Mouse (Mus musculus) fibroblast of lung, adult 2 months (primary cell): ENCODE measurements at regions not wholly inside any gene's neighbourhood (a gene's known extent, or its start where the extent isn't known, plus 50 kb on each side); places are given as distances from the start of the nearest gene placed in this dataset.
"Not testable (repeated sequence)": the region's sequence is repeated elsewhere in the genome, so short reads cannot be mapped to it uniquely, and the experiment has no call there.

Experiments
- DNase-seq: peaks from one replicate; pipeline ENCODE4 v3.0.0-alpha.2; 2011; ENCODE audit warnings: low read depth

DNA sequence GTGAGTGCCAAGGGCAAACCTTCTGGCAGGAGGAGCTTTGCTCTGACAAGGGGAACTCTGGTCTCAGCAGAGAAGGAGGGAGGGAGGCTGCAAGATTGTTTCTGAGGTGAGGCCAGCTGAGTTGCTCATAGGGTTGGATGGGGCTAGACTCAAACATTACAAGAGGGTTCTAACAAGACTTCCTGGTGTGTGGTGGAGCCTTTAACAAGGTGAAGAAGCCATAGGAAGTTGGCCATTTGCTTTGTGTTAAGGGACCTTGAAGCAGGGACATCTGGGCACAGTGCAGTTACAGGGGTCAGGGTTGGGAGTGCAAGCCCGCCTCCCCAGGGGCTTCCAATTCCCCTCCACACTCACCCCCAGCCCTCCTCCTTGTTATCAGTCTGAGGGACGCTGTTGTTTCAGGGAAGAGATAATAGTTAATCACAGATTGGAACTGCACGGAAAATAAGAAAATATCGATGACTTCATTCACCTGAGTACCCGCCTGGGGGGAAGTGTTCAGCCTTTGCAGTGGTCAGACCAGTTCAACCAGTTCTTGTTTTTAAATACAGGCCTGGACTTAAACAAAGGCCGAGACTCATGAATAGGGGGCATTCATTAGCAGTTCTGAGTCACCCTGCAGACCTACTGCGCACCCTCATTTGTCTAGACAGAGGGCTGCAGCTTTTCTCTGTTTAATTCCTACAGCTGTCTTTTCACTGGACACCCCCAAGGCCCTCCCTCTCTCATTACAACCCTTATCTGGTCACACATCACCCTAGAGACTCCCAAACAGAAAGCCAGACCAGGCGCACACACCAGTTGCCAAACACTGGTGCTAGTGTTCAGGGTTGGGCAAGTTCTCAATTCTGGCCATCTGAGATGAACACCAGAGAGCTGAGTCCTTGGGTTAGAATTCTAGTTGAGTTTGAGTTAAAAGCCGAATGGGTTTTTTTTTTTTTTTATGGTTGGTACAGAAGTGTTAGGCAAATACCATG is 139.5 kb downstream of the Bcl2l11 start:
- DNase-seq: no peak

DNA sequence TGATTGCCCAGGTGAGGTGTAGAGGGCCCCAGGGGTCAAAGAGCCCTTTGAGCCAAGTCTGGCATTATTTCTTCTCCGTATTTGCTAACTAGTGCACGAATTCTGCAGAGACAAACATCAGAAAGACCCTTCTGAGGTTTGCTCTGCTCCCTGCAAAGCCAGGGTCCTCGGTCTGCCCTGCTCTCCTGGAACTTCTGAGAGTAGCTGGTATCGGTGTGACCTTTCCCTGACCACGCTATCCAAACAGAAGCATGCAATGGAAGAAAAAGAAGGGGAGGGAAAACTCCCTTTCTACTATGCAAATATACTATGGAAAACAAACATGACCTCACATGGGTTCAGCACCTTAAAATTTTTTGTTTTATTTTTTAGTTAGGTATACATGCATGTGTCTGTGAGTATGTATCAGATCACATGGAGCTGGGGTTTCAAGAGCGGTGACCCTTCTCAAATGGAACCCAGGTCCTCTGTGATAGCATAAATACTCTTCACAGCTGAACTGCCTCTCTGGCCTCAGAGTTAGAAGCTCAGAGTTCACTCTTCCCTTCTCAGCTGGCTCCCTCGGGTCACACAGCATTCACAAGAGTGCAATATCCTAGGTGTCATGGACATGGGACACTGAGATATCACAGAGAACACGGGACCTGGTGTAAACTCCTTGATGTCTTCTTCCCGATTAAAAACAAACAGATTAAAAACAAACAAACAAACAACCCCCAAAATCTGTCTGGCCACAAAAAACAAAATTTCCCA is 144.7 kb downstream of the Bcl2l11 start:
- DNase-seq: no peak

DNA sequence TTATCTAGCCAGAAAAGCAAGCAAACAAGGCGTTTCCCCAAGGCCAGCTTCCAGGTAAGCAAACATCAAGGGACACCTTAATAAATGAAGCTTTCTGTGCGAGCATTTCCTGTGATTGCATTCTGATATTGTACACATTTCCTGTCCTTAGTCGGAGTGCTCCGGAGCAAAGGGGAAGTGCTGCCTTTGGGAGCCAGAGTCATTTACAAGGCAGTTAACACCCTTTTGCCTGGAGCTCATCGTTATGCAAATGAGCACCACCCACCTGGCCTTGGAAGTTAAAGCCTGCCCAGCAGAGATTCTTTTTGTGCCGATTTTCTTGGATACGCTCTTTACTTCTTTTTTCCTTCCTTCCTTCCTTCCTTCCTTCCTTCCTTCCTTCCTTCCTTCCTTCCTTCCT is 147.0 kb downstream of the Bcl2l11 start:
- no peak for DNase-seq

DNA sequence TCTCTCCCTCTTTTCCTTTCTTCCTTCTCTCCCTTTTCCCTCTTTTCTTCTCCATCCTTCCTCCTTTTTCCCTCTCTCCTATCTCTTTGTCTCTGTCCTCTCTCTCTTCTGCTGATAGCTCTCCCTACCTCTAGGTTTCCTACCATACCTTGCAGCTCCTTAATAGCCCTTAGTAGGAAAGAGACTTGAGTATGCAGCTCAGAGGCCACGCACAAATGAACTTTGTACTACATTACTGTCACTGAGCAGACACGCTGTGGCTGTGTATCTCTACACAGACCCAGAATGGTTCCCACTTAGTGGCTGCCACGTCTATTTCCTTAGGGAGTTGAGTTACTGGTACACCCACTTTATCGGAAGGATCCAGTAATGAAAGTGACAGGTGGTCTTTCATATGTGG is 147.5 kb downstream of the Bcl2l11 start:
- no peak for DNase-seq

DNA sequence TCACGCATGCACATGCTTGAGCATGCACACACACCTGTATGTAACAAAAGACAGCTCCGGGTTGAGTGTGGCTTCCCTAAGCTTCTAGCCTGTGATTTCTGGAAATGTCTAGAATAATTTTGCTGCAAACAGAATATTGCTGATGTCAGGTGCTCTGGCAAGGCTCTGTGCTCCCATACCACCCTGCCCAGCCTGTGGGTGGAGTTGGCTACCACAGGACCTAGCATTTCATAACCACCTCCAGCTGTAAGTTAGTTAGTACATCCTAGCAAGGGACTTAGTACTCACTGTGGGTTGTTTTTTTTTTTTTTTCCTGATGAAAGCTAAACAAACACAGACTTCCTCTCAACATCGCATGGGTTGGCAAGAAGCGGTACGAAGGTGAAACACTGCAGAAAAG is 150.5 kb downstream of the Bcl2l11 start:
- DNase-seq: peak; percentile 46

DNA sequence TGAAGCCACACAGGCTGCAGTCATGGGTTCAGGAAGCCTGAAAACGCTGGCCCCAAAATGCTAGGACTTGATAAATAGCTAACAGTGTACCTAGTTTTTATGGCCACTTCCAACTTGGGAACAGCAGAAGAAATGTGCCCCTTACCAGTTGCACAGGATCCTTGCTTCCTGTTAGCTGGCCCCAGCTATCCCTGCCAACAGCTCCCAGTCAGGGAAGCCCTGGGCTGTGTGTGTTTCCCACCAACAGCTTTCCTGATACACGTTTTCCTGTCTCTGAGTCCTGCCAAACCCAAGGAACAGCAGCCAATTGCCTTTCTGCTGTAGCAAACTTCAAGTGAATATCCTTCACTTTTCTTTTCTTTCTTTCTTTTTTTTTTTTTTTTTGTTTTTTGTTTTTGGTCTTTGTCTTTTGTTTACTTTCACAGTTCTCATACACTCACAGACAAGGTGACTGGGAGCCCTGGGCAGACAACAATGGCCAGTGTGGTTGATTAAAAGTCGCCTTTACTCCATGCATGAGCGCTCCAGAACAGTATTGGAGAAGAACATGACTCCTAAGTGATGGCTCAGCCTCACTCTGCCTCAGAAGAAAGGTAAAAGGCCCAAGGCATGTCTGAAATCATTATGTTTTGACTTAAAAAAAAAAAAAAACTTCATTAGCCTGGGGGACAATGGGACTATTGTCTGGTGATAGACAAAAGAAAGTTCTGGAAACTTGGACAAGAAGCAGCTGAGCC is 151.7 kb downstream of the Bcl2l11 start:
- no peak for DNase-seq

DNA sequence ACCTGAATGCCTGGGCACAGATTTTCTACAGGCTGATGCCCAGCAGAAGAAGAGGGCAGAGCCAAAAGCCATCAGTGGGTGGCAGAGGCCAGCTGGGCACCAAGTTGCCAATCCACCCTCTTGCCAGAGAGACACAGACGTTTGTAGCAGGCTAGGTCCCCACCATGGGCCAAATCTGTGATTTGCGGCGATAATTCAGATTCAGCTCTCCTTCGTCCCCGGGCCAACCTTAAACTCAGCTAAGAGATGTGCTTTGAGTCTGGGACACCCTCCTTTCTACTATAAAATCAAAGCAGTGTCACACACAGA is 152.2 kb downstream of the Bcl2l11 start:
- no peak for DNase-seq

DNA sequence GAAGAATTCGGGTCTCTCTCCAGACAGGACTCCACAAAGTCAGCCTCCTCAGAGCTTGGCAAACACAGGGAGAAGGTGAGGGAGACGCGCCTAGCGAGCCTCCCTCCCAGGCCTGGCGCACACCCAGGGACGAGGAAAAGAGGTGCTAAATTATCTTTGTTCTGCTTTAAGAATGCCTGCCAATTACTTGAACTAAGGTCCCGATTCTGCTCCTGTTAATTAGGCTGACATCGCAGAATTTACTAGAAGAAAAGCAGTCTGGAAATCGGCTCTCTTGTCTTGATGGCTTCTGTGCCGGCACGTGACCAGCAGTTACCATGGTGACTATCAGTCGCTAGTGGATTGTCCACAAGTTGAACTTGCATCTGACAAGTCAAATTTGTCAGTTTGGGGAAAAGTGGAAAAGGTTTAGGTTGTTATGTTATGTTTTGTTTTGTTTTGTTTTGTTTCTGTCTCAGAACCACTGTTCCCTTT is 152.8 kb downstream of the Bcl2l11 start:
- no peak for DNase-seq

DNA sequence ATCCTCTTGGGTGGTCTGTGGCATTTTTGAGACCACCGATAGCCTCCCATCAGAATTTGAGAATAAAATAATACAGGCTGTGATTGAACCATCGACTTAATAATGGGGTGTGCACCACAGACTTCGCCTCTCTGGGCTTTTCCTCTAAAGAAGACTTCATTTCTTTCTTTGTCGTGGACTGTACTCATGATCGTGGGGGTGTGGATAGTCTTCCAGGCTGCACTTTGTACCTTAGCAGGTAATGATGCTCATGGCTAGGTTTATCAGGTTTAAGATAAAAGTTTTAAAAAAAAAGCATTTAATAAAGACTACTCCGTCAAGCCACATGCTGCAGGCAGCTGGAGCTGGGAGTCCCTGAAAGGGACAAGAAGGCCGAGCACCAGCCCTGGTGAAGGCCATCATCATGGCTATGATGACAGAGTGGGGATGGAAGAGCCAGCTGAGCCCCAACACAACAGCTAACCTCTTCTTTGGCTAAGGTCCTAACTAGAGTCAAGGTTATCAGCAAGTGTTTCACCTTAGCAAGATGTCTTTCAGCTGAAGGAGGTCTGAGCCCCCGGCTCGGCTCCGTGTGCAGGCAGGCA is 153.4 kb downstream of the Bcl2l11 start:
- DNase-seq: no peak

DNA sequence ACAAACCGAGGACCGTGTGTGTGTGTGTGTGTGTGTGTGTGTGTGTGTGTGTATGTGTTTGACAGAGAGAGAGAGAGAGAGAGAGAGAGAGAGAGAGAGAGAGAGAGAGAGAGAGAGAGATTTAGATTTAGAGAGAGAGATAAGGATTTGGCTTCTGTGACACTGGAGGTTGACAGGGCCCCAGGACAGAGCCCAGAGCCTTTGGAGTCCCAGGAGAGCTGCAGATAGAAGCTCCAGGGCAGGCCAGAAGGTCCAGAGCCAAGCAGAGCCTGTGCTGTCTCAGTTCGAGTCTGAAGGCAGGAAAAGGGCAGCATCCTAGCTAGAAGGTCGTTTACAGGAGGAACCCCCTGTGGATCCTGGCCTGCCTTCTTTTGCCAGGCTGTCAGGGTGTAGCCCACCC is 156.8 kb downstream of the Bcl2l11 start:
- no peak for DNase-seq

DNA sequence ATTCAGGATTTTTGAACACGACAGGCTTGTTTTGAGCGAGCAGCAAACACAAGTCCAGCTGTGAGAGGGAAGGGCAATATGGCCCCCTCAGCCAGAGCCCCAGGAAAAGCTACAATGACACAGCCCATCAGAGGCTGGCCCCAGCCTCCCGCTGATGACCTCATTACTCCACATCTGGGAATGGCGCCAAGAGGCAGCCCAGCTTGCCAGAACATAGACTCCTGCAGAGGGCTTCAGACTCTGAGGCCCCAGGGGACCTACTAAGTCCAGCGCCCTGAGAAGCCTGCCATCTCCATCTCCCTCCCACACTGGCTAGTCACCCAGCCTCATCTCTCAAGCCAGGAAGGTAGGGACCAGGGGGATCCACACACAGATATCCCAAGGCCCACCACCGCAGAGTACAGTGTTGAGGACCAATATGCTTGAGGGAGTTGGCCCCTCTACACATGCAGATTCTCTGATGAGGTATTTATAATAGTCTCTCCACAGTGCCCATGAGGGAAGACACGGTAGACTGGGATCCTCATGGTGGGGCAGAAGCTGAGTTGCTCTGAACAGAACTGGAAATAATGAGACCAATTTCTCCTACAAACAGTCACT is 159.1 kb downstream of the Bcl2l11 start:
- DNase-seq: peak; percentile 64

DNA sequence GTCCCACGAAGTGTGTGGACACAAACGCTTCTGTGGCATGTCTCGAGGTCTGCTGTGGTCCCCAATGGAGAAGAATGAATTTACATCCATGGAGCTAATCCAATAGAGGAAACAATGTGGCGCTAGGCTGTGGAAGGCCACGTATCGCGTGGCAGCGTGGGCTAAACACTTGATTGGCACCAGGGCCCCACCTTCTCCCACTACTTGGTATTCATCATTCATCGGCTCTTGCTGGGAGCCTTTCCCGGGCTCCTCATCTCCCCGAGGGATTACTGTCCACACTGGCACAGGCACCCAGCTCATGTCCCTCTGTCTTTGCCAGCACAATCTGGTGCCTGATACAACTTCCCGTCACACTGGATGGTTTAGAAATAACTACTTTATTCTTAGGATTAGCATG is 159.6 kb downstream of the Bcl2l11 start:
- DNase-seq: no peak

DNA sequence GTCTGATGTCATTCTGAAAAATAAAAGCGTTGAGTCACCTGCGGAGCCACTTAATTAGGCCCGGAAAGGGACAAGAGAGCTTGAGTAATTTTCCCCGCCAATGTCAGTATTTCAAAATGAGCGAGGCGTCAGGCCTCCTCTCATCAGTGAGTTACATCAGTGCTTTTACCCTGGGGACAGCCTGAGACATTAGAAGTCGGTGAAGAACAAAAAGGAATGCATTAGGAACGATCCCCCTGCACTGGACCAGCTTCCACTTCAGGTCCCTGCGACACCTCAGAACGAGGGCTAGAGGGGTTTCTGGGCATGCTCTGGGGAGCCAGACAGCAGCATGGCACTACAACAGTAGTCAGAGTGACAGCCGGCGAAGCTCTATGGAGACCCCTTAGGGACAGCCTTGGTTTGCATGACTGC is 162.3 kb downstream of the Bcl2l11 start:
- DNase-seq: no peak

DNA sequence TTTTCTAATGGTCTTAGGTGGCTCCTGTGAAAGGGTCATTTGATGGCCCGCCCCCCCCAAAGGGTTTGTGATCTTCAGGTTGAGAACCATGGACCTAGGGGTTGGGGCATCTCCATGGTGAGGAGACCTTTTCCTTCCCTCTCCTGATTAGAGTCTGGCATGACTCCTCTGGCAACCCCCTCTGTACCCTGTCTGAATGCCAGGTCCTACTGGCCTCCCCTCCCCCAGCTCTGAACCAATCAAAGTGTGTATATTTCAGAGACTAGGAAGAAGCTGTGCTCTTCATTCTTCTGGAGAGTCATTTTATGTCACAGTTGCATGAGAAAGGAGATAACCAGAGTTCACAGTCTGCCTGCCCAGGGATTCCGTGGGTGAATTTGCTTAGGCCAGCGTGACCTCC is 164.8 kb downstream of the Bcl2l11 start:
- DNase-seq: no peak

DNA sequence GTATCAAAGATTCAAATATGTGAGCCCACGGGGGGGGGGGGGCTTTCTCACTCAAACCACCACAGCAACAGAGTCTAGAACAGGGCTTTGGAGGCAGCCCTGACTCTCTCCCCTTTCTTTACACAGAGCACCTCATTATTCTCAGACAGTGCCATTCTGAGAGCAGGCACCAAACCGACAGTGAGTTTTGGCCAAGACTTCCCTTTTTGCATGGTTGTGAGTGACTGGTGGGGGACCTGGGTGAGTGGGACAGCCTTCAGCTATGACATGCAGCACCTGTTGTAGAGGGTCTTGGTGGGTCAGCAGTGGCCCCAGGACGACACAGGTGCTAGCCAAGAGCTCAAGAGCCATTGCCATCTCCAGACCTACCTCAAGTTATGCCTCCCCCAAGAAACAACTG is 168.8 kb downstream of the Bcl2l11 start:
- no peak for DNase-seq

DNA sequence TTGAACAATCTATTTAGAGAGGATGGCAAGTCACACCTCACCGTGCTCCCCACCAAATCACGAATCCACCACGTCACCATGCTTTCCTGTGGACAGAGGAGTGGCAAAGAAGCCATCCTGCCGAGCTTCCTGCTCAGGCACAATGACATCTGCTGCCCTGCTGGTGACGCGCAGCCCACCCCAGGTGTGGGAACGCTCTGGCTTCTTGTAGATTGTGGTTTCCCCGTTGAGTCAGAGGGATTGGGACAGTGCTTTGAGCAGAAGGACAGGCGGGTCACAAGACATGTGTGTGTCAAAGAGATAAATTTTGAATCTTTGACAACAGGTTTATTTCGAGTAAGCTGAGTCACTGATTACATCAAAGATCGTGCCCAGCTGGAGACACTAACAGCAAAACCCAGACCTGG is 169.2 kb downstream of the Bcl2l11 start:
- DNase-seq: no peak

DNA sequence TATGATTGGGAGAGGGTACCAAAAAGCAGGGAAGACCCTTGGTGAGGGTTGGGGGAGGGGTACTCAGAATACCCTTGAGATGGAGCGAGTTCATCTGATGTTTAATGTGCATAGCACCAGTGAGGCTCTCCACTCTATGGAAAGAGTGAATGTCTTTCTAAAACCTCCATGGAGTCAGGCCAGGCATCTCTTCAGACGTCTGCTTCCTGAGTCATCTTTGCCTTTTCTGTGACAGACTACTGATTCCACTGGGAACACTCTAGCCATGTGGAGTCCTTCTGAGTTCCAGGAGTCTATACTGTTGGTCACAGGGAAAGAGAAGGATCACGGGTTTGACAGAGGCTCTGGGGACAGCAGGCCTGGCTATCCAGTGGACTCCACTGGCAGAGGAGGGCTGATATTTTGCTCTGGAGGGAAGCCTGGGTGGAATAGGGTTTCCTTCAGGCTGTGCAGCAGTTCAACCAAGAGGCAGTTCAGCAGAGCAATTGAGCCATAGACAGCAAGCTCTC is 169.9 kb downstream of the Bcl2l11 start:
- DNase-seq: peak; percentile 16

DNA sequence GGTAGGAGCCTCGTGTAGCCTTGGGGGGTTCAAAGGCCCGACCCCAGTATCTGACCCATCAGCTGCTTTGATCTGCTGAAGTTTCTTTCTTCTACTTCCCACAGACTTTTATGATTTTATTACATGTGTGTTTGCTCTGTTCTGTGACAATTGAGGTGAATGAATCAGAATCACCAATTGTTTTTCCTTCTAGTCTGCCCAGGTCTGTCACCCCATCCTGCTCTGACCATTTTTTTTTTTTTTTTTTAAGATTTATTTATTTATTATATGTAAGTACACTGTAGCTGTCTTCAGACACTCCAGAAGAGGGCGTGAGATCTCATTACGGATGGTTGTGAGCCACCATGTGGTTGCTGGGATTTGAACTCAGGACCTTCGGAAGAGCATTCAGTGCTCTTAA is 170.6 kb downstream of the Bcl2l11 start:
- not testable (repeated sequence) for DNase-seq

DNA sequence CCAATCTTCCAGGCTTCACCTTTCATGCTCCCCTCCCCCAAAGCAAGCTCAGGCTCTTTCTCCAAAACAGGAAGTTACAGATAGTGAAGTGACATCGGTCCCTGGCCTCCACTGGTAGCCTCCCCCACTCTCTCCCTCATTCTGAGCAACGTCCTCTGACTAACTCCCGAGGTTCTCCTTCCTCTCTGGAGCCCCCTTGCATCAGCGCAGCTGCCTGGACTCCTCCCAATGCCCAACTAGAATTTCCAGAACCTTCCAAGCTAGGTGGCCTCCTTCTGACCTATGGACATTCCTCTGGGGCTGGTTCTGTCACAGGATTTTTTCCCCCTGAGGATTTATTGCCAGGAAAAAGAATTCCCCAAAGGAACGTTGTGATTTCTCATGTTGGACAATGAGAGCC is 171.1 kb downstream of the Bcl2l11 start:
- DNase-seq: no peak

DNA sequence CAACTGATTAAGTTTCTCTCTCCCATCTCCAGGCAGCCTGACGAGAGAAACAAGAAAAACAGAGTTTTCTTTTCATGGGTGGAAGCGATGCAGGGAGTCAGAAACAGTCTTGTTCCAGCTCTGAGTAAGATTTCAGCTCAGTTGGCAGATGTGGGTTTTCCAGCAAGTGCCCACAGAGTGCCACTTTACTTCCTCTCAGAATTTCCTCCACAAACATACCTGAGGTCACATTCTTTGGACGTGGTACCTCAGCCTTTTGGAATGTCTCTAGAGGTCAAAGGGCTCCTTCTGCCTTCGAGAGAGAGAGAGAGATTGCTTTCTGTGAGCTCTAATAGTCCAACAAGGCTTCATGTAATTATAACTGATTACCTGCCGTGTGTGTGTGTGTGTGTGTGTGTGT is 172.0 kb downstream of the Bcl2l11 start:
- no peak for DNase-seq

DNA sequence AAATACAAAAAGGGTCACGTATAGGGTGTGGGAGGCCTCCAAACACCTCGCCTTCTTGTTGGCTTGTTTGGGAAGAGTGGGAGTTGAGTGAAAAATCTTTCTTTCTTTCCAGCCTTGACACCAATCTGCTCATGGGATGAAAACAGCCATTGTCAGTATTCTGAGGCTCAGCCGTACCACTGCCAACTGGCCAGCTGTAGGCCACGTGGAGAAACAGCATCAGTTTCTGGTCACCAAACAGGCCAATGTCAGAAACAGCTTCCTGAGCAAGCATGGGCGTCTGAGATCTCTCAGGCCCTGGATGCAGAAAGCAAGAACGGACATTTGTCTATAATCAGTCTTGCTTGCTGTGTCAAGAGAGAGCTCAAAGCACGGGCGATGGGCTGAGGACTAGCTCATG is 173.2 kb downstream of the Bcl2l11 start:
- no peak for DNase-seq

DNA sequence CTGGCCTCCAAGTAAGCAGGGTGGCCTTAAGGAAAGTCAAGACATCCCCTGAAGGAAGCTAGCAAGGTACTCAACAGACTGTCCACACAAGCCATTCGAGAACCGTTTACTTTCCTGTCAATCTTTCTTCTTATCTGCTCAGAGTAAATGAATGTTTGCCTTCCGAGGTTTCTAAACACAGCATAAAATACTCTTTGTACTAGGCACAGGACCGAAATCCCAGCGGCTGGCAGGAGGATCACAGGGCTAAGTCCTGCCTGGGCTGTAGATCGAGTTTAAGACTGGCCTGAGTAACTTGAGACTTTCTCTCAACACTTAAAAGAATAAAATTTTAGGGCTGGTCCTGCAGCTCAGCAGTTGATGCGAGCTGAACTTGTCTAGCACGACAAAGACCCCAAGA is 175.9 kb downstream of the Bcl2l11 start:
- DNase-seq: no peak
